Mouse (Mus musculus): ENCODE results near the gene Kcna10.

Kcna10 gene

DNA sequence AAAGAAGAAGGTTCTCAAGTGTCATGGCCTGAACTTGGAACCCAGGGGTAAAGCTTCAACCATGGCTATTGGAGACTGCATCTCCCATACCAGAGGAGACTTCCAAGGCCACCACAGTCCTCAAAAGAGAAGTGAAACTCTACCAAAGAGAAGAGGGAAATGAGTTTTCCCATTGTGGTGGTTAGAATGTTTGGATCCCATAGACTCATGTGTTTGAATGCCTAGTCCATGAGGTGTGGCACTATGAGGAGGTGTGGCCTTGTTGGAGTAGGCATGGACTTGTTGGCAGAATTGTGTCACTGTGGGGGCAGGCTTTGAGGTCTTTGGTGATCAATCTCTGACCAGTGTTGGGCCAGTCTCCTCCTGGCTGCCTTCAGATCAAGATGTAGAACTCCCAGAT is 22.3 kb downstream of the Kcna10 start:
- no peak for DNase-seq

DNA sequence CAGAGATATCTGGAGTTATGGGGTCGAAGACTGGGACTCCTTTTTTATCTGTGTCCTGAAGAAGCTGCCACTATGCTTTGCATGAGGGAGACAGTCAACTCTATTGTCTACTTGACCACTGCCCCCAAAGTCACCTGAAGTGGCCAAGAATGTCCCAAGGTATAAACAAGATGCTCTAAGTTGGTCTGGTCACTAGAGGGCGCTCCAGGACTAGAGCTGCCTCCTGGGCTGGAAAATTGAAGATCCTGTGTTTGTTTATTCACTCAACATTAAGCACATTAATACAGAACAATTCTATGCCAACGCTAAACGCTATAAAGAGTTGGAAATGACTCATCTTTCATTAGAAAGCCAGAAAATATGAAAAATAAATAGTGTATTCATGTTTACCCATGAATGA is 23.1 kb downstream of the Kcna10 start:
- peak; percentile 70 to 86 for DNase-seq

DNA sequence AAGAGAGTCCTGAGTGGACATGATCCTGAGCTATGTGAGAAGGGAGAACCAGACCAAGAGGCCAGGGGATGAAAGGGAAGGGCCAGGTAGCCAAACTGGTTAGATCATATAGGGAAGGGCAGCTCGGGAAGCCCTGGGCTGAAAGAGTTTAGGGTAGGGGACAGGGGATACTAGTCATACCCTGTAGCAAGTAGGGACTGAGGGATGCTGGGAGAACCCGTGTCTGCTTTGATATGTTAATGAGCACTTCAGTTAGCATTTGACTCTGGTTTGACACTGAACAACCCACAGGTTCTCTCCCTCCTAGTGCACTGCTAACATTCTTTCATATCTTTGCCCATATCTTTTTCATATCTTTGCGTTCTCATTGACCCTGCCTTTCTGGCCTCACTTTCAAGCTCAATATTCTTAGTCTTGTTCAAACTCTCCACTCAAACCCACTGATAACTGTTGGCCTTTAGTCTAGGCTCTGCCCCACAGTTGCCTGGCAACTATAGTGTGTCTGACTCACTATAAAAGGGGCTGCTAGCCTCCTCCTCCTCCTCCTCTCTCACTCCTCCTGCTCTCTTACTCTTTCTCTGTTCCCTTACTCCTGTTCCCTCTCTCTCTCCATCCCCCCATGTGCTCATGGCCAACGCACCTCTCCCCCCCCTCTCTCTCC is 23.8 kb downstream of the Kcna10 start:
- DNase-seq, result no peak

DNA sequence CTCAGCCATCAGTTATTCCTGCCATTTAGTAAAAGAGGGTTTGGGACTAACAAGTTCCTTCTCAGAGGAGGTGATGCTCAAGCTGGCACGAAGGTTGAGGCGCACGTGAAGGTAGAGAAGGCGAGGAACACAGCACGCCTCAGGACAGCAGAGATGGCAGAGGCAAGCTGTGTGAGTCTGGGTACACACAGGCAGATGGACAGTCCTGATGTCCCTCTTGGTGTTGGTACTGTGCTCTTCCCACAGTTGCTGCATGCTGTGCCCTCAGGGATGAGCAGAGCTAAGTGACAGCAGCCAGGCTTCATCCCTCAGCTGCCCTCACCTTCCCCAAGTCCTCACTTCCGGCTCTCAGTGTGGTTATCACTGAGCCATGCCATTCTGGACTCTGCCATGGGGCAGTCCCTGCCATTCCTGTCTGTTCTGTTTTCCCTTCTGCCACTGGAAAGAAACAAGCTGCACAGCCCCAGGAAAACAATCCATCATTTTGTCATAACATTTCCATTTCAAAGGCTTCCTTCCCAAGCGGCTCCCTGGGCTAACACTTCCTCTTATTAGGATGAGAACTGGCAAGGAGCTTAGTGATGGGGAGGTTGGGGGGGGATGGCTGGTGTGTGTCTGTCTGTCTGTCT is 24.9 kb downstream of the Kcna10 start:
- DNase-seq, result no peak

DNA sequence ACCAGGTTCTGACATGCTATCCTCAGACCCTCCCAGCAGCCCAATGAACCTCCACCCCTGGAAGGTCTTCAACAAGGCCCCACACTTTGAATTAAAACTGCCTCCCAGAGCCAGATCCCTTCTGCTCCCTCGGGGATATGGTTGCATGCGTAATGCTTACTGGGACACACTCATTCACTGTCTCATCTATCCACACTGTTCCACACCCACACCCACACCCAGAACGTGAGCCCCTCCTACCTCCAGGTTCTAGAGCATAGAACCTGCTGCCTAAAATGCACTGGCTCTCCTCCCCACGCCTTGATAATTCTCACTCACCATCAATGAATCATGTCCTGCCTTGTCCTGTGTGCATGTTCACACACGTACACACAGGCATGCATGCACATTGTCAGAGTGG is 31.8 kb downstream of the Kcna10 start:
- DNase-seq, result no peak

DNA sequence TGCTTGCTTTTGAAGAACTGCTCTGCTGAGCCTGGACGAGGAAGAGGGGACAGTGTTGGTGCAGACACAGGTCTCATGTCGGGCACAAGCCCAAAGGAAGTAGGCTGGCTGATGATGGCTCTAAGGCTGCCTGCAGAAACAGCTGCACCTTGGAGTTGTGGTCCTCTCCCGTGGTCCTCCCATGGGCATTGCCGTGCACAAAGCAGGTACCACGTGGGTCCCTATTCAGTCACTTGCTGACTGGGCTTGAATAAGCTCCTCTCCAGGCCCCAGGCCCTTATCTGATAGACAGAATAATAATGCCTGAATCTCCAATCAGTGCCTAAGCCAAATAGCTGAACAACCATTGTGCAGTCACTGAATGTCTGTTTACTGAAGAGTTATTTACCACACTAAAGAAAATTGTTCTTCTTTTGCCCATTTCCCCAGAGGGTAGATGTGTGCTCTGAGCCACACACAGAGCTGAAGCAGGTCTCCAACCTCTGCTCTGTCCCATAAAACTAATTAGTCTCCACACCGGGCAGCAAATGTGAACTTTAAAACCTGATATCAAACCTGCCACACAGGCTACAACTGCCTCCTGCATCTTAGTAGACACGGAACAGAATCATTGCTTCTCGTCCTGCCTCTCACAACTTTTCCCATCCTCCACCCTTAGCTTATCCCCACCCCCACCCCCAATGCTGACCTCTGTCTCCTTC is 33.7 kb downstream of the Kcna10 start:
- no peak for DNase-seq

DNA sequence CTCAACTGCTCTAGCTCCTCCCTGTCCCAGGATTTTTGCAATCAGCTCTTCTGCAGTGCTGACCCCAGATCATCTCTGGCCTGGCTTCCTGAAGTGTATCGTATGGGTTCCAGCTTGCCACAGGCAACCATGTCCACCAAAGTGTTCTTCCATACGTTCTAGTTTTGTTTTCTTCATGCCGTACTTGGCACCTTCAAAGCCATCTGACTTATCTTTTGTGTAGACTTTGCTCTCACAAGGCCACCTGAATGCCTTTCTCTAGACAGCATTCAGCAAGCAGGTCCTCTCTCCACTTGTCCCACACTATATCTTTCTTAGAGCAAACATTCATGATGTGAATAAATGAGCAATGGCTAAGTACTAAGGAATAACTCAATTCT is 34.2 kb downstream of the Kcna10 start:
- no peak for DNase-seq

DNA sequence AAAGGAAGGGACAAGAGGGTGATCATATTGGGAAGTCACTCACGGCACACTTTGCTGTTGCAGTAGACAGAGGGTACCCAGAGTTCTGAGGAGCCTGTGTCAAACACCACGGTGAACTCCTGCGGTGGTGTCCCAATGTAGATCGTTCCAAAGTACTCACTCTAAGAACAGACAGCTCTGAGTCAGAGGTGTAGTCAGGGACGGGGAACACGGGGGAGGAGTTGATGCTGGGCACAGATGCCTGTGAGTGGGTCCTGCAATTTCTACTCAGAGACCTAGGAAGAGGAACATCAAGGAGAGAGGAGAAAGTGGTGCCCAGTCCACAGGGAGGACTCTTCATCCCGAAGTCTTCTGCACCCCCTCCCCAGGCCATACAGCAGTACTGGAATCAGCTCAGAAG is 35.7 kb downstream of the Kcna10 start:
- no peak for DNase-seq

DNA sequence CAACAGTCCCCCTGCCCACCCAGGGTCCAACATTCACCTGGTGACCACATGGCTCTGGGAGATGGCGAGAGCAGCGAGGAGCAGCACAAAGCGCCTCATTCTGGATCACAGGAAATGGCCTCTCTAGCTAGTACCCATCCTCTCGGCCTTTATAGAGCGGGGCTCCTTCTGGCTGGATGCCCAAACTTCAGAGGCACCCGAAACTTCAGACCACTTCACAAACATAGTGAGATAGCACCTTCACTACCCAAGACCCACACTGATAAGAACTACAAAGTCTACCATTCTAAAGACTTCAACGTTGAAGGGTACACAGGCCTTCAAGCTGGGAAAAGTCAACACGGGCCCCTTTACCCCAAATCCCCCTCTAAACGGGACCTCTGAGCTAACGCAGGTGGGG is 38.8 kb downstream of the Kcna10 start, which contains the start of gene Cym:
Gene Cym (minus strand): TSS at position 125 of the 400 bp plus-strand sequence.
- DNase-seq, result no peak

DNA sequence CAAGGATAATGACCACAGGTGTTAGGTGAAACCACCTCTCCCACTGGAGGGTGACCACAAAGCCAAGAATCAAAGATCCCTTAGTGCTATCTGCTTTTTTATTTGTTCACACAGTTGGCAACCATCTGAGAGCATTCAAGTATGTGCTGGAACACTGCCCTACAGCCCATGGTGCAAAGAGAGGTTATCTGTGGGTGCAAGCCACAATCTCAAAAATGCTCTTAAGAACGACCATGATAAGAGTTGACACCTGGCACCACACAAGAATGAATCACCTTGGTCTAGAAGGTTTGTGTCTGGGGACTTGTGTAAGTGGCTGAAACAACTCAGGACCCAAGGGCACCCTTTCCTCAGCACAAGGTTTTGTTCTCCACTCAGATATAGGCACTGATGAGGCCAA is 40.4 kb downstream of the Kcna10 start:
- DNase-seq, result no peak

DNA sequence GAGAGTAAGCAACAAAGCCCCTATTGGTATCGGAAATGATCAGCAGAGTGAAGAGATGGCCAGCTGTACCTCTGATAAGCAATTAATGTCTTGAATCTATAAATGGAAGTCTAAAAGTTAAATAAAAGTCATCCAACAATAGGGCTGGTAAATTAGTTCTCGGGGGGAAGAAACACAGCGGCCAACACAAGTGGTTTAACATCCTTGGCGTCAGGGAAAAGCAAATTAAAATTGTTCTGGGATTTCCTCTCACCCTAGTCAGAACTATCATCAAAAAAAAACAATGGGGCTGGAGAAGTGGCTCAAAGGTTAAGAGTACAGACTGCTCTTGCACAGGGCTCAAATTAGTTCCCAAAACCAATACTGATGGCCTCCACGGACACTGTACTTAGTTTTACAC is 43.0 kb downstream of the Kcna10 start:
- no peak for DNase-seq

DNA sequence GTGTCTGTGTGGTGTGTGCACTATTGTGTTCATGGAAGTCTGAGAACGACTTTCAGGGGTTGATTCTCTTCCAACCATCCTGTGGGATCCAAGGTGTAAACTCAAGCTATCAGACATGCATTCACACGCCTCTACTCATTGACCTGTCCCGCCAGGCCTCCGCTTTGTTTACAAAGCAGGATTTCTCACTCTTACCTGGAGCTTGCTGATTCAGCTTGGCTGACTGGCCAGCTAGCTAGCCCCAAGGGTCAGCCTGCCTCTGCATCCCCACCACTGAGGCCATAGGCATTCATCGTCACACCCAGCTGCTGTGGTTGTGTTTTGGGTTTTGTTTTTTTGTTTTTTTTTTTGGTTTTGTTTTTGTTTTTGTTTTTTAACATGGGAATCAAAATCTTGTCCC is 46.4 kb downstream of the Kcna10 start:
- no peak for DNase-seq

DNA sequence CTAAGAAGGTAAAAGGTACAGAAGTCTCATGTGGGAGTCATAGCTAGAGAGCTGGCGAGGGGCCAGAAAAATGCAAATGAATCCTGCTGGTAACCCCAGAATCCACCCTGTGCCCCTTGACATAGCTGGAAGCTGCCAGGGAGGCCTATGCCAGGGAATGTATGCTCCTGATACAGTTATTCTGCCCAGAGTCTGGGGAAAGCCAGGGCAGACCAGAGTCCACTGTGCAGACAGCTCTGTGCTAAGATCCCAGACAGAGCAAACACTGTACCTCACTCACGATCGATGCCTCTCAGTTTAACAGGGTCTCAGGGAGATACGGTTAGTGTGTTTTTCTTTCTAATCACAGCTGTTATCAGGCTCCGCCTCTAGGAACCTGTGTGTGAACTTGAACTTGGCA is 47.0 kb downstream of the Kcna10 start:
- DNase-seq, result no peak

DNA sequence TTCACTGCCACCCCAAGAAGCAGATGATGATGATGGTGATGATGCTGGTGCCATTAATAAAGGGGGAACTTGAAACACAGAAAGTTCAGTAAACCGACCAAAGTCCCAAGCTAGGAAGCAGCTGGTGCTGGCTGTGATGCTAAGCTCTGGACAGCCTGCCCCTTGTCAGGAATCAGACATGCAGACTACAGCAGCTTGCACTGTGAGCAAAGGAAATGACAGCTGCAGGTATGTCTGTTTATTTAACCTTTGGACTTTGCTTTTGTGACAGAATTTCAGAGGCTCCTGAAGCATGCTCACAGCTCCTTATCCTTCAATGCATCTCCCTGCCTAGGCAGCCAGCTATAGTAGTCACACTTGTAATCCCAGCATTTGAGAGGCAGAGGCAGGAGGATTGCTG is 47.7 kb downstream of the Kcna10 start, which contains the start of gene A630076J17Rik:
Gene A630076J17Rik (plus strand): TSS at position 88 of the 400 bp plus-strand sequence.
- no peak for DNase-seq

DNA sequence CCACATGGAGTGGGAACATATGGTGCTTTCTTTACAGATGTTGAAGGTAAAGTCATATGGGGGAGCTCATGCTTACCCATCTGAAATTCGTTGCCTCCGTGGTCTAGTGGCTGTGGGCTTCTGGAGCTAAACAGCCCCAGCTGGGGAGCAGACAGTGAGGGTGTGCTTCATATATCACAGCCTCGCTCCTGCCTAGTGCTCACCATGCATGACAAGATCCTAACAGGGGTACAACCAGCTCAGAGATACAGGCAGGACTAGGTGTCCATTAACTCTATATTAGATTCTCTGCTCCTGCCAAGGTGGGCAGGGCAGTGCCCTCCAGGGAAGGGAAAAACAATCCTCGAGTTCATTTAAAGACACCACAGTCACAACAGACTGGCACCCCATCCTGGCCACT is 48.3 kb downstream of the Kcna10 start:
- DNase-seq, result no peak

DNA sequence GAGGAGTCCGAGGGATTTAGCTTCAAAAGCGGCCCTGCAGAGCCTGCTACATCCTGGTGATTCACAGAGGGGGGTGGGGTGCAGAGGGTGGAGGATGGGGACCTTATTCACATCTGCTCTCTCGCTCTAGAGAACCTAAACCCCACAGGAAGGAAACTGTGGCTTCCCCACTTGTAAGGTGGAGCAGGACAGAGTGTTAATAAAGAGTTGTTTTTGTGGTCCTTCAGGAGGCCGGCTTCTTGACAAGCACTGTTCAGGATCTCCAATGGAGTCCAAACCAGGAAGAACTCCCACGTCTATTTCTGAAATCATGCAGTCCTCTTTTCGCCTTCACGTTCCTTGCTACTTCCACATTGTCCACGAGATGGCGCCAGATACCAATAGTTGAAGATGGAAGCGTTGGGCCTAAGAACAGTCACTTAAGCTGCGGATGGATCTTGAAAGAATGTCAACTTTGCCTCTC is 50.5 kb downstream of the Kcna10 start:
- DNase-seq, result peak; percentile 73 to 88

DNA sequence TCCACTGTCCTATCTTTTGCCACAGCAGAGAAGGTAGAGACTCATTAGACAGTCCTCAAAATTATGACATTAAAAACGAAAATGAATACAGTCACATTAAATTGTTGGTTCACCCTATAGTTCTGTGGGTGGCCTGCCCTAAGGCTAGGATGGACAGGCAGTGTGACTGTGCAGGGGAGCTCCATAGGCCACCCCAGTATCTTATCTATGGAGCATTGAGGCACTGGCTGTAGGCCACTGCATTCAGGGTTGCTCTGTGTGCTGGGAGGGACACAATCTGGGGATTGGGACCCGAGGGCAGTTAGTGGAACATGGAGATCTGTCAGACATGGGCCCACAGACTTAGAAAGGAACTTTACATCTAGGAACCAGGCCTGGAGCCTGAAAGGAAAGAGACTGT is 51.1 kb downstream of the Kcna10 start:
- DNase-seq, result no peak

DNA sequence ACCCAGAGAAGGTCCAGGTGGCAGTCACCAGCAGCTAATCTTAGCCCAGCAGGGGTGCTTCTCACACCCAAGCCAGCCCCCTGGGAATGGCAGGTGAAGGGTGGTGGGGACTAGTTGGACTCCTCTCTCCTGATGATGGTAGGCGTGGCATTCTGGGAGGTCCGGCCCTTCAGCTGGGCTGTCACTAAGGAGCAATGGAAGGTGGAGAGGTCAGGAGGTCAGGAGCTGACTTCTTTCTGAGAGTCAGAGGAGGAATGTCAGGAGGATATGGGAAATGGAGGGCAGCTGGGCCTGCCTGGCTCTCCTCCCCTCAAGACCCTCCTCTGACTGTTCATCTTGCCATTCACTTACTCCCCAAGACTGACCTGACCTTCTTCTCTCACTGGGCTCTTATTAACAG is 55.2 kb downstream of the Kcna10 start:
- DNase-seq, result no peak

DNA sequence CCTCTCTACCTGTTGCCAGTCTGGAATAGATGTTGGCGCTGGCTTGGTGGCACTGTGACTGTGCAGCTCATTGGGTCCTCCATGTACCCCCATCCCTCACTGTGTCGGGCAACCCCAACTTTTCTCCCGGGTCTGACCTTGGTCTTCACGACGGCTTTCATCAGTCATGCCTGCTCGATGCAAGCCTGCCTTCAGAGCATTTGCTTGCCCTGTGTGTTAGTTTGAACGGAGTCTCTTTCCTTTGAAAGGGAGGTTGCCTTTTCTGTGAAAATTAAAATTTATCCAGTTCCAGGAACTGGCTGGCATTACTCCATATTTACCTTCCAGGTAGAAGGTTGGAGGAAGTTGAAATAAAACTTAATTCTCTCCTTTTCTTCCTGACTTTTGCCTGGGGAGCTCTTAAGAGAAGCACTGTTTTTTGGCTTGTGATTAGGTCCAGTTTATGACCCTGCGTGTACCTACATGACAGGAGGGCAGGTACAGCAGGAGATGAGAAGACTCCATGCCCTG is 55.7 kb downstream of the Kcna10 start:
- peak; percentile 23 to 41 for DNase-seq

DNA sequence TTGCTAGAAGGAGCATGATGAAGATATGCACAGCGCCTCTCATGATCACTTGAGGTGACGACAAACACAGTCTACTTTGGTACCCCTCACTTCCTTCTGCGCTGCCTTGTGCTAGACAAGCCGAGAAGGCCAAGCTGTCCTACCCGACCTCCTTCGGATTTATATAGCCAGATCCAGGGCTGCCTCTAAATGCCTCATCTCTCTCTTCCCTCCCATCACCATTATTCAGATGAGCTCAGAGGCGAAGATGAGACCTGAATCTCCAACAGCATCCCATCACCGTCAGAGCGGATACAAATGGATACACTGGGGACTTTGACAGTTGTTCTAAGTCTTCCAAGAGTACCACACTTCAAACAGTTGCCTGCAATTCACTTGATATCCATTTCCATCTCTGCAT is 56.8 kb downstream of the Kcna10 start, which contains the start of gene Prok1:
Gene Prok1 (minus strand): TSS at position 101 of the 400 bp plus-strand sequence.
- DNase-seq, result no peak

DNA sequence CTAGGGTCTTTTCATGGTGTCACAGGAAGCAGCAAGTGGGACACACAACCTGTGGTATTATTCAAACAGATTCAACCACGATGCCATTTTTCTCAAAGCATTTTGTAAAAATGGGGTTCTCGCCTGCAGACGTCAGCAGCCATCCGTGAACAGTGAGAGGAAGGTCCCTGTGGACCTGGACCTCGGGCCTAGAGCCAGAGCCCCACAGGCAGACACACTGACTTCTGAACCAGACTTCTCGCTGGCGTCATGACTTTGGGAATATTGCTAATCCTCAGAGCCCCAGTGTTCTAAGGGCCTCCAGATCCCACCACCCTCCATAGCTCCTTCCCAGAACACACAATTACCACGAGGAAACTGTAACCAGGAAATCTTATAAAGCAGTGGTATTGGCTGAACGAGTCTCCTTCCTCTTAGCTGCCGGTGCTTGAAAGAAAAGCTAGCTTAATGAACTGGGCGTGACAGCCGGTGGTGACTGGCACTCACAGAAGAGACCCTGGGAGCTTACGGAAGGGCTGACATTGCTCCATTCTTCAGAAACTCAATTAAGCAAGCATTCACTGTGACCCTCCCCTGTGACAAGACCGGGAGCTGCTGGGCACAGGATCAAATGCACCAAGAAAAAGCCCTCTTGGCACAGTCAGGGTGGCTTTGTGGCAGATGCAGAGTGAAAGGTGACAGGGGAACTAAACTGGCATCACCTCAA is 58.7 kb downstream of the Kcna10 start:
- peak; percentile 35 to 52 for DNase-seq
